ENCODE assay signal across 7 mouse cellular contexts in genomic region chr7:122199296-122199695, GRCm38 (mm10). TPM values are rescaled to one million over a fixed set of nuclear protein-coding genes. Genes with fewer than 3 reads are reported as not detected.
DNase-seq lines count a peak whose midpoint lies in the region; ATAC-seq and TF ChIP-seq lines count a peak whose summit lies in the region.

No protein-coding gene starts in this region.

- no peaks in the 10 kb centered on the region for H3K9me3 ChIP-seq in kidney, embryonic 14.5 days (ENCODE audit: control insufficient read depth, low read length)
- H3K9me3 ChIP-seq in heart, postnatal 0 days (replicated peaks; ENCODE audit: control insufficient read depth, low read length), result no peaks in the 10 kb centered on the region

- ATAC-seq in kidney, embryonic 14.5 days (ENCODE audit: low FRiP score, low TSS enrichment), result no peak
- no peak for ATAC-seq in heart, postnatal 0 days (ENCODE audit: insufficient read depth, low read depth)
- ATAC-seq in megakaryocyte, adult 5-6 weeks (ENCODE audit: poor library complexity, severe bottlenecking), result peak; percentile 79

- TF ChIP-seq CTCF in kidney, adult 2 months (conservative IDR thresholded peaks at IDR 0.05; ENCODE audit: insufficient read depth, insufficient read length, low read depth, low read length), result peak; percentile 32
- peak; percentile 74 for TF ChIP-seq CTCF in heart, postnatal 0 days (IDR thresholded peaks at IDR 0.05; ENCODE audit: low read depth)

- 18% methylated on average over 5 of the region's 5 CpGs for WGBS in kidney, adult 2 months
- WGBS in kidney, embryonic 14.5 days, result 39% methylated on average over 5 of the region's 5 CpGs
- 19% methylated on average over 5 of the region's 5 CpGs for WGBS in heart, postnatal 0 days

- DNase-seq in kidney, adult 2 months, result peak; percentile 55
- DNase-seq in CD4-positive helper T cell, adult 2 months (ENCODE audit: low read depth, low spot score), result peak; percentile 18
- DNase-seq in MN1 (ENCODE audit: low spot score), result peak; percentile 33
- DNase-seq in heart, postnatal 0 days (ENCODE audit: low spot score), result peak; percentile 56
- DNase-seq in right cerebral cortex, postnatal 4 days, result no peak

- TF ChIP-seq POLR2A in kidney, adult 2 months (IDR thresholded peaks at IDR 0.05; ENCODE audit: low read depth, low read length), result no peak

- H3K4me2 ChIP-seq in kidney, embryonic 14.5 days (replicated peaks; ENCODE audit: low read depth, low read length), result no peak overlapping the region
- H3K4me2 ChIP-seq in heart, postnatal 0 days (ENCODE audit: low read depth, low read length), result no peak overlapping the region

- no peak overlapping the region for H3K9ac ChIP-seq in kidney, embryonic 14.5 days (ENCODE audit: low read depth, low read length)
- no peak overlapping the region for H3K9ac ChIP-seq in heart, postnatal 0 days (replicated peaks; ENCODE audit: low read depth, low read length)

- no peaks in the 10 kb centered on the region for H3K4me1 ChIP-seq in kidney, adult 2 months (ENCODE audit: control insufficient read depth, insufficient read depth, low read length)
- H3K4me1 ChIP-seq in kidney, embryonic 14.5 days (ENCODE audit: control insufficient read depth, insufficient read depth, low read length), result no peaks in the 10 kb centered on the region
- no peaks in the 10 kb centered on the region for H3K4me1 ChIP-seq in heart, postnatal 0 days (ENCODE audit: control insufficient read depth, insufficient read depth)

- no peaks in the 10 kb centered on the region for H3K36me3 ChIP-seq in kidney, adult 2 months (ENCODE audit: control insufficient read depth, insufficient read depth, low read length)
- H3K36me3 ChIP-seq in kidney, embryonic 14.5 days (ENCODE audit: control insufficient read depth, insufficient read depth, low read length), result no peaks in the 10 kb centered on the region
- no peaks in the 10 kb centered on the region for H3K36me3 ChIP-seq in heart, postnatal 0 days (replicated peaks; ENCODE audit: control insufficient read depth, insufficient read depth, low read length)

- H3K27ac ChIP-seq in kidney, adult 2 months (ENCODE audit: insufficient read depth, low read depth, low read length), result no peak overlapping the region
- no peak overlapping the region for H3K27ac ChIP-seq in kidney, embryonic 14.5 days (ENCODE audit: low read depth, low read length)
- no peak overlapping the region for H3K27ac ChIP-seq in heart, postnatal 0 days (ENCODE audit: low read depth)

- no peak overlapping the region for H3K4me3 ChIP-seq in kidney, adult 2 months (ENCODE audit: insufficient read depth, low read depth, low read length)
- no peak overlapping the region for H3K4me3 ChIP-seq in kidney, embryonic 14.5 days (ENCODE audit: low read length)
- no peak overlapping the region for H3K4me3 ChIP-seq in heart, postnatal 0 days (ENCODE audit: low read depth, low read length)

- no peak for TF ChIP-seq EP300 in heart, postnatal 0 days (IDR thresholded peaks at IDR 0.05; ENCODE audit: low read depth)

- no peaks in the 10 kb centered on the region for H3K27me3 ChIP-seq in kidney, adult 2 months (replicated peaks; ENCODE audit: control insufficient read depth, insufficient read depth, low read length)
- no peaks in the 10 kb centered on the region for H3K27me3 ChIP-seq in kidney, embryonic 14.5 days (ENCODE audit: control insufficient read depth, insufficient read depth, low read length)
- no peaks in the 10 kb centered on the region for H3K27me3 ChIP-seq in heart, postnatal 0 days (ENCODE audit: control insufficient read depth, insufficient read depth, low read length)

RNA-seq across cellular contexts. Expression of gene Ern2, which starts 13.3 kb away (rescaled TPM):
- polyA plus RNA-seq in kidney, adult 2 months (2012; rRNA removed), result 0.16 and 0.19 TPM in 2 replicates
- not detected in 2 replicates for polyA plus RNA-seq in kidney, embryonic 14.5 days (2014; fragmentation: Nextera tagmentation; extraction: Ambion mirVana)
- total RNA-seq in heart, postnatal 0 days (2014; rRNA removed; ENCODE audit: low replicate concordance), result not detected in 2 replicates
- 0.07 TPM in 1 of 2 replicates, not detected in the other for polyA plus RNA-seq in heart, postnatal 0 days (2015; fragmentation: Nextera tagmentation; extraction: Ambion mirVana)
- total RNA-seq in megakaryocyte, adult 5-6 weeks (2015), result not detected in 2 replicates
- total RNA-seq in megakaryocyte, adult 5-6 weeks (2017), result not detected in 2 replicates

RNA-seq across cellular contexts. Expression of gene Chp2, which starts 20.0 kb away (rescaled TPM):
- polyA plus RNA-seq in kidney, adult 2 months (2012; rRNA removed), result 1.2 and 1.6 TPM in 2 replicates
- 0.17 and 0.38 TPM in 2 replicates for polyA plus RNA-seq in kidney, embryonic 14.5 days (2014; fragmentation: Nextera tagmentation; extraction: Ambion mirVana)
- total RNA-seq in heart, postnatal 0 days (2014; rRNA removed; ENCODE audit: low replicate concordance), result 5.2 TPM in 1 of 2 replicates, not detected in the other
- polyA plus RNA-seq in heart, postnatal 0 days (2015; fragmentation: Nextera tagmentation; extraction: Ambion mirVana), result 0.38 and 0.63 TPM in 2 replicates
- 0.27 TPM in 1 of 2 replicates, not detected in the other for total RNA-seq in megakaryocyte, adult 5-6 weeks (2015)
- total RNA-seq in megakaryocyte, adult 5-6 weeks (2017), result 0.18 and 0.94 TPM in 2 replicates

RNA-seq across cellular contexts. Expression of gene Plk1, which starts 40.1 kb away (rescaled TPM):
- 1.1 and 1.5 TPM in 2 replicates for polyA plus RNA-seq in kidney, adult 2 months (2012; rRNA removed)
- 114 and 133 TPM in 2 replicates for polyA plus RNA-seq in kidney, embryonic 14.5 days (2014; fragmentation: Nextera tagmentation; extraction: Ambion mirVana)
- 27.8 and 35.5 TPM in 2 replicates for total RNA-seq in heart, postnatal 0 days (2014; rRNA removed; ENCODE audit: low replicate concordance)
- polyA plus RNA-seq in heart, postnatal 0 days (2015; fragmentation: Nextera tagmentation; extraction: Ambion mirVana), result 22.8 and 23.3 TPM in 2 replicates
- 46.9 and 48.0 TPM in 2 replicates for total RNA-seq in megakaryocyte, adult 5-6 weeks (2015)
- 52.6 and 60.9 TPM in 2 replicates for total RNA-seq in megakaryocyte, adult 5-6 weeks (2017)
